Mouse (Mus musculus): ENCODE data around the gene Gm39653.

- TF ChIP-seq GATA1 (IDR thresholded peaks at IDR 0.05; ENCODE audit: borderline replicate concordance, low read length) = no peak
- no peak for TF ChIP-seq FLI1 (IDR thresholded peaks at IDR 0.05; ENCODE audit: low read length)
These were observed 49.3 kb upstream of the Gm39653 start for GRCm38 (mm10) chr1:63566501-63566900.

All from megakaryocyte, embryonic 14.5 days (primary cell).